Mouse (Mus musculus): ENCODE measurements at regions not wholly inside any gene's neighbourhood (a gene's known extent, or its start where the extent isn't known, plus 50 kb on each side); places are given as distances from the start of the nearest gene placed in this dataset.

GRCm38 (mm10) chr13:44195365-44195764 lies 410.8 kb downstream of the Cd83 start:
- TF ChIP-seq CTCF (IDR thresholded peaks at IDR 0.05; ENCODE audit: borderline replicate concordance, insufficient read depth, low read depth, low read length) = no peak
- TF ChIP-seq POLR2A (IDR thresholded peaks at IDR 0.05; ENCODE audit: borderline replicate concordance, insufficient read depth, low read length) = no peak

All from cerebellum, adult 2 months (tissue).